Mouse (Mus musculus) urinary bladder, postnatal 4 days (tissue): Measurements from ENCODE around the gene Zfp467.

Experiments
- DNase-seq, 2 experiments: peaks; one replicate each; pipeline ENCODE4 v3.0.0; 2021 to 2022; ENCODE audit warnings: low spot score in 2 of 2

Gene Zfp467

GRCm38 (mm10) chr6:48411193-48412092 lies 34.2 kb downstream of the Zfp467 start:
- peak; percentile 14 to 39 for DNase-seq

- DNase-seq, result peak in 1 of 2 experiments; percentile 12
Measured at GRCm38 (mm10) chr6:48410551-48410950, 35.1 kb downstream of the Zfp467 start.

- peak in 1 of 2 experiments; percentile 13 for DNase-seq
Measured at GRCm38 (mm10) chr6:48409726-48410343, 35.8 kb downstream of the Zfp467 start.

DNA sequence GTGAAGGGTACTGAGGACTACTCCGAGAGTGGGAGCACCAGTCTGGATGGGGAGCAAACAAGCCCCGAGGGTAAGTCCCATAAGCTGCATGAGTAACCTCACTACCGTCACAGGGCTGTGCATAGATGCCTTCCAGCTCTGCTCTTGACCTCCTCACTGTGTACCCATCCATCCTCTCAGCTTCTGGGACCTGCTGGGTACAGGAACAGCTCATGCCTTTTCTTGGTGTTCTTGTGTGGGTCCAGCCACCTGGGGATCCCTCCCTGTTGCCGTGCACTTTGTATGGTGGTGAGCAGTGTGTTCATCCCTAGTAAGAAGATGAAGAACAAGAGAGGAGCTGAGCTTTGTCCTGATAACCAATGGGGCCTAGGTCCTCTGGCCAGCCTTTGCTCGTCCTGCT lies 41.6 kb downstream of the Zfp467 start:
- DNase-seq, result no peak

GRCm38 (mm10) chr6:48399906-48400305 lies 45.7 kb downstream of the Zfp467 start:
- no peak for DNase-seq

- no peak for DNase-seq
Measured at GRCm38 (mm10) chr6:48397336-48397735, 48.3 kb downstream of the Zfp467 start.

- DNase-seq, result no peak
Measured at GRCm38 (mm10) chr6:48396686-48397085, 48.9 kb downstream of the Zfp467 start.

- DNase-seq, result no peak
Measured at GRCm38 (mm10) chr6:48396008-48396595, 49.5 kb downstream of the Zfp467 start.

- DNase-seq, result peak; percentile 74 to 85
Measured at GRCm38 (mm10) chr6:48395105-48396007, 50.3 kb downstream of the Zfp467 start, which contains the start of gene Krba1. Krba1 (plus strand) TSS chr6:48395586.

DNA sequence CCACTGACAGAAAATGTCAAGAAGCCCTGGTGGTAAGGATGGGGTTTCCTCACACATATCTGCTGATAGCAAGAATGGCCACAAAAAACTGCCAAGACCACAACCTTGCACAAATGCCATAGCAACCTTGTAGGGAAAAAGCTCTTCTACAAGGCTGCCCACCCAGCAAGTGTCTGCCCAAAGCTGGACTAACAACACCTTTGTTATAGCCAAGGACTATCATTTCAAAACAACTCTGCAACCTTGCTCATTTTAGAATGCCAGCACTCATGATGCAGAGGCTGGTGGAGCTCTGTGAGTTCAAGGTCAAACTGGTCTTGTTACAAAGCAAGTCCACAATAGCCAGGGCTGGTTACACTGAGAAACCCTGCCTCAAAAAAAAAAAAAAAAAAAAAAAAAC lies 51.8 kb downstream of the Zfp467 start:
- DNase-seq, result no peak

GRCm38 (mm10) chr6:48388221-48388620 lies 57.4 kb downstream of the Zfp467 start:
- no peak for DNase-seq
